Comparison of ENCODE assay signal across 19 mouse cellular contexts in genomic region chr12:72941398-72942051, GRCm38 (mm10). TPM values are rescaled to one million over a fixed set of nuclear protein-coding genes. Genes with fewer than 3 reads are reported as not detected.
A peak's percentile ranks its signal among the peaks of the same experiment; 100 is the strongest.
DNase-seq lines count a peak whose midpoint lies in the region; ATAC-seq and TF ChIP-seq lines count a peak whose summit lies in the region.
"Had no signal": no experiment of that assay in that cellular context is flagged by ENCODE, and none has a peak within 500 bp of the region (broad histone marks: within the 10 kb centered on the region; RNA-seq: fewer than 3 reads in every experiment).

No protein-coding gene starts in this region.

- H3K9me3 ChIP-seq in heart, embryonic 11.5 days (replicated peaks; ENCODE audit: control insufficient read depth, low read length), result no peaks in the 10 kb centered on the region
- H3K9me3 ChIP-seq in embryonic facial prominence, embryonic 10.5 days, result no peaks in the 10 kb centered on the region
- H3K9me3 ChIP-seq: embryonic facial prominence, embryonic 15.5 days had no signal

- H3K27me3 ChIP-seq in heart, embryonic 11.5 days (ENCODE audit: control insufficient read depth, insufficient read depth, low read length), result peaks cover 94% of the 10 kb centered on the region
- peaks cover 36% of the 10 kb centered on the region for H3K27me3 ChIP-seq in heart, adult 2 months (ENCODE audit: control insufficient read depth, insufficient read depth, low read length)
- peaks cover 100% of the 10 kb centered on the region for H3K27me3 ChIP-seq in embryonic facial prominence, embryonic 10.5 days (replicated peaks; ENCODE audit: low read depth, poor library complexity, severe bottlenecking)

- H3K4me2 ChIP-seq in heart, embryonic 11.5 days, result no peak overlapping the region
- H3K4me2 ChIP-seq: embryonic facial prominence, embryonic 15.5 days had no signal

- no peak for TF ChIP-seq POLR2A in heart, adult 2 months (IDR thresholded peaks at IDR 0.05; ENCODE audit: insufficient read depth, low read depth, low read length)

- peaks cover 12% of the 10 kb centered on the region for H3K4me1 ChIP-seq in heart, embryonic 11.5 days (ENCODE audit: control insufficient read depth, insufficient read depth, low read length)
- H3K4me1 ChIP-seq in heart, adult 2 months (ENCODE audit: control insufficient read depth, insufficient read depth, low read length), result no peaks in the 10 kb centered on the region
- H3K4me1 ChIP-seq in embryonic facial prominence, embryonic 10.5 days, result peaks cover 41% of the 10 kb centered on the region

- no peaks in the 10 kb centered on the region for H3K79me2 ChIP-seq in heart, adult 2 months (replicated peaks; ENCODE audit: control insufficient read depth, insufficient read depth, low read length)

- H3K36me3 ChIP-seq in heart, embryonic 11.5 days (ENCODE audit: control insufficient read depth, insufficient read depth, low read length), result no peaks in the 10 kb centered on the region
- H3K36me3 ChIP-seq in heart, adult 2 months (ENCODE audit: control insufficient read depth, insufficient read depth, low read length), result no peaks in the 10 kb centered on the region
- no peaks in the 10 kb centered on the region for H3K36me3 ChIP-seq in embryonic facial prominence, embryonic 10.5 days (replicated peaks)
- H3K36me3 ChIP-seq: embryonic facial prominence, embryonic 15.5 days had no signal

- under 1% methylated on average over 32 of the region's 32 CpGs for WGBS in heart, embryonic 11.5 days (ENCODE audit: insufficient replicate concordance)
- 6% methylated on average over 32 of the region's 32 CpGs for whole genome bisulfite sequencing in heart, adult 2 months
- under 1% methylated on average over 32 of the region's 32 CpGs for WGBS in embryonic facial prominence, embryonic 10.5 days

- no peak for DNase-seq in heart, adult 2 months
- peak; percentile 12 for DNase-seq in thymus, postnatal 4 days
- no peak for DNase-seq in thymus, adult 18-20 months
- DNase-seq in embryonic facial prominence, embryonic 10.5 days (ENCODE audit: low spot score), result peak; percentile 64
- DNase-seq in retina, postnatal 1 day, result peak; percentile 57
- DNase-seq in left cerebral cortex, postnatal 10 days (ENCODE audit: extremely low spot score in 1 of 2, low spot score in 2 of 2), result no peak
- no peak for DNase-seq in thymus, postnatal 10 days (ENCODE audit: low spot score in 2 of 2)
- DNase-seq: adrenal gland, adult 2 months; cerebellum, adult 9-11 months; heart, adult 11 months; heart, postnatal 14 days; left cerebral cortex, postnatal 4 days; lung, postnatal 36 days had no signal

- no peak overlapping the region for H3K27ac ChIP-seq in heart, embryonic 11.5 days (ENCODE audit: low read depth, low read length)
- H3K27ac ChIP-seq in heart, adult 2 months, result no peak overlapping the region
- peak overlapping the region; percentile 44 for H3K27ac ChIP-seq in embryonic facial prominence, embryonic 10.5 days (replicated peaks)
- H3K27ac ChIP-seq: embryonic facial prominence, embryonic 15.5 days; kidney, postnatal 0 days; liver, embryonic 14.5 days had no signal

- no peak for TF ChIP-seq CTCF in heart, adult 2 months (IDR thresholded peaks at IDR 0.05)

- ATAC-seq in heart, embryonic 11.5 days (replicated peaks; ENCODE audit: insufficient number of reproducible peaks, low FRiP score, low TSS enrichment), result no peak

- 0 out of 2 replicates have a peak overlapping the region, but pooled peaks have one; percentile 3 for H3K4me3 ChIP-seq in heart, embryonic 11.5 days (ENCODE audit: low read depth, low read length)
- H3K4me3 ChIP-seq in heart, adult 2 months, result no peak overlapping the region
- peak overlapping the region; percentile 52 for H3K4me3 ChIP-seq in embryonic facial prominence, embryonic 10.5 days
- H3K4me3 ChIP-seq: embryonic facial prominence, embryonic 15.5 days had no signal

- TF ChIP-seq EP300 in heart, adult 2 months (IDR thresholded peaks at IDR 0.05; ENCODE audit: insufficient read depth, low read depth, low read length), result no peak

- intact Hi-C loops in heart, adult 2 months (cut with DNase I), result no loop called here
- intact Hi-C loops in left cerebral cortex, postnatal 10 days (cut with DNase I), result no loop called here

- no peak overlapping the region for H3K9ac ChIP-seq in heart, embryonic 11.5 days (ENCODE audit: low read depth, low read length)
- no peak overlapping the region for H3K9ac ChIP-seq in heart, adult 2 months (ENCODE audit: low read depth, low read length)
- H3K9ac ChIP-seq: embryonic facial prominence, embryonic 15.5 days; liver, embryonic 14.5 days had no signal

RNA-seq across cellular contexts. Expression of gene 4930447C04Rik, which starts 1.0 kb away (rescaled TPM):
- polyA plus RNA-seq in heart, embryonic 11.5 days (2014; fragmentation: Nextera tagmentation; extraction: Ambion mirVana), result 2.6 and 5.0 TPM in 2 replicates
- total RNA-seq in heart, adult 2 months (2021), result under 1 TPM; 0.30 to 0.47 TPM
- 0.23 TPM in 1 of 2 replicates, not detected in the other for polyA plus RNA-seq in heart, adult 2 months (2012; rRNA removed)
- 5.2 and 6.4 TPM in 2 replicates for polyA plus RNA-seq in embryonic facial prominence, embryonic 10.5 days (2016; fragmentation: Nextera tagmentation; extraction: Ambion mirVana)
- total RNA-seq in left cerebral cortex, postnatal 10 days (2021), result 1 to 10 TPM; 7.6 to 9.0 TPM
- polyA plus RNA-seq: adrenal gland, adult 2 months had no signal

RNA-seq across cellular contexts. Expression of gene Six6, which starts 1.8 kb away (rescaled TPM):
- polyA plus RNA-seq in heart, embryonic 11.5 days (2014; fragmentation: Nextera tagmentation; extraction: Ambion mirVana), result not detected in 2 replicates
- total RNA-seq in heart, adult 2 months (2021), result not detected
- not detected in 2 replicates for polyA plus RNA-seq in heart, adult 2 months (2012; rRNA removed)
- polyA plus RNA-seq in embryonic facial prominence, embryonic 10.5 days (2016; fragmentation: Nextera tagmentation; extraction: Ambion mirVana), result 6.5 and 8.7 TPM in 2 replicates
- total RNA-seq in left cerebral cortex, postnatal 10 days (2021), result not detected
- total RNA-seq: adrenal gland, adult 2 months; heart, postnatal 14 days; layer of hippocampus, postnatal 10 days; neutrophil, adult 5-6 weeks had no signal
- polyA plus RNA-seq: adrenal gland, adult 2 months; kidney, postnatal 0 days; liver, embryonic 14.5 days had no signal

Comparison
In these comparisons a context has a peak if more than half of its experiments do, and no peak if none do; other contexts are left out.
1. DNase-seq: peak in thymus, postnatal 4 days (single experiment), embryonic facial prominence, embryonic 10.5 days (single experiment) and retina, postnatal 1 day (single experiment); none in heart, adult 2 months (0 of 2), thymus, adult 18-20 months (0 of 2), left cerebral cortex, postnatal 10 days (0 of 2) and thymus, postnatal 10 days (0 of 2).